Mouse (Mus musculus) kidney, postnatal 0 days (tissue): ENCODE measurements at regions not wholly inside any gene's neighbourhood (a gene's known extent, or its start where the extent isn't known, plus 50 kb on each side); places are given as distances from the start of the nearest gene placed in this dataset.
A peak's percentile ranks its signal among the peaks of the same experiment; 100 is the strongest.

Experiments
- ATAC-seq: fragments of 200-750 bp; cut with Nextera tagmentation; replicated peaks from 2 replicates; pipeline ENCODE4 v1.8.0; 2017; ENCODE audit warnings: low read depth, moderate number of reproducible peaks, moderate TSS enrichment, moderate library complexity; ENCODE audit not compliant: low FRiP score
- DNase-seq: peaks from one replicate; pipeline ENCODE4 v3.0.0-alpha.2; 2016; ENCODE audit warnings: low spot score
- H3K27ac ChIP-seq: fragments of 300-500 bp; sonication (generic); 2 replicates; pipeline ENCODE4 v1.5.1; 2014; ENCODE audit warnings: mild to moderate bottlenecking
- H3K27me3 ChIP-seq: fragments of 300-500 bp; sonication (generic); 2 replicates; pipeline ENCODE4 v1.6.1; 2014; ENCODE audit warnings: low read length, mixed read lengths; ENCODE audit not compliant: insufficient read depth
- H3K36me3 ChIP-seq: fragments of 300-500 bp; sonication (generic); 2 replicates; pipeline ENCODE4 v1.6.1; 2014; ENCODE audit warnings: low read length, mixed read lengths; ENCODE audit not compliant: insufficient read depth
- H3K4me1 ChIP-seq: fragments of 300-500 bp; sonication (generic); replicated peaks from 2 replicates; pipeline ENCODE4 v1.6.1; 2014; ENCODE audit warnings: antibody characterized with exemption, low read length, mixed read lengths; ENCODE audit not compliant: insufficient read depth
- H3K4me2 ChIP-seq: fragments of 300-500 bp; sonication (generic); 2 replicates; pipeline ENCODE4 v1.6.1; 2014; ENCODE audit warnings: mild to moderate bottlenecking, low read length, moderate library complexity, mixed read lengths
- H3K4me3 ChIP-seq: fragments of 300-500 bp; sonication (generic); replicated peaks from 2 replicates; pipeline ENCODE4 v1.5.1; 2014; ENCODE audit warnings: low read depth, low read length
- H3K9ac ChIP-seq: fragments of 300-500 bp; sonication (generic); 2 replicates; pipeline ENCODE4 v1.6.1; 2014; ENCODE audit warnings: low read depth, low read length
- H3K9me3 ChIP-seq: fragments of 300-500 bp; sonication (generic); replicated peaks from 2 replicates; pipeline ENCODE4 v1.6.1; 2016; ENCODE audit warnings: low read length, inconsistent platforms, mixed read lengths
- CTCF ChIP-seq: IDR thresholded peaks from 2 replicates; pipeline ENCODE4 v1.5.1; 2016; ENCODE audit warnings: antibody characterized with exemption, low read depth, mild to moderate bottlenecking, moderate library complexity
- WGBS: fragments of 180-500 bp; shearing (Covaris S2); extraction: QIAGEN DNeasy Blood & Tissue Kit; methylation state at CpG from one replicate; pipeline ENCODE4 v1.1.7; 2014; 5-methylcytosine and 5-hydroxymethylcytosine counted together

GRCm38 (mm10) chr3:153085096-153085788, 103.2 kb upstream of the St6galnac5 start:
- no peak; the same call in 1 of the 2 replicates for ATAC-seq
- H3K36me3 ChIP-seq: no peaks in the 10 kb centered on the region
- H3K27ac ChIP-seq: no peak overlapping the region
- peak; percentile 47 for DNase-seq
- no peaks in the 10 kb centered on the region for H3K4me1 ChIP-seq
- no peak for TF ChIP-seq CTCF
- H3K9ac ChIP-seq: no peak overlapping the region
- WGBS: 33% methylated on average over 17 of the region's 17 CpGs
- no peak overlapping the region for H3K4me2 ChIP-seq
- no peaks in the 10 kb centered on the region for H3K9me3 ChIP-seq
- no peak overlapping the region for H3K4me3 ChIP-seq
- H3K27me3 ChIP-seq: no peaks in the 10 kb centered on the region

- no peak overlapping the region for H3K4me2 ChIP-seq
- H3K27me3 ChIP-seq: no peaks in the 10 kb centered on the region
- H3K4me1 ChIP-seq: no peaks in the 10 kb centered on the region
- TF ChIP-seq CTCF: no peak
- ATAC-seq (no peak), DNase-seq (no peak)
- no peaks in the 10 kb centered on the region for H3K36me3 ChIP-seq
- H3K9me3 ChIP-seq: no peaks in the 10 kb centered on the region
- no peak overlapping the region for H3K4me3 ChIP-seq
- 64% methylated on average over 23 of the region's 23 CpGs for WGBS
- no peak overlapping the region for H3K27ac ChIP-seq
- no peak overlapping the region for H3K9ac ChIP-seq
Measured at GRCm38 (mm10) chr3:153084226-153085095, 102.4 kb upstream of the St6galnac5 start.

GRCm38 (mm10) chr3:153080371-153080770, 98.3 kb upstream of the St6galnac5 start:
- ATAC-seq: no peak

GRCm38 (mm10) chr3:153077846-153078703, 96.0 kb upstream of the St6galnac5 start:
- DNase-seq (no peak), ATAC-seq (no peak)
- H3K36me3 ChIP-seq: no peaks in the 10 kb centered on the region
- no peaks in the 10 kb centered on the region for H3K27me3 ChIP-seq
- H3K4me2 ChIP-seq: no peak overlapping the region
- no peak overlapping the region for H3K9ac ChIP-seq
- no peak overlapping the region for H3K4me3 ChIP-seq
- no peak overlapping the region for H3K27ac ChIP-seq
- no peaks in the 10 kb centered on the region for H3K4me1 ChIP-seq
- 64% methylated on average over 14 of the region's 14 CpGs for WGBS
- H3K9me3 ChIP-seq: no peaks in the 10 kb centered on the region
- TF ChIP-seq CTCF: no peak

More at GRCm38 (mm10) chr3:153080371-153080770, 98.3 kb upstream of the St6galnac5 start:
- H3K27ac ChIP-seq: no peak overlapping the region
- H3K9ac ChIP-seq: no peak overlapping the region
- H3K4me3 ChIP-seq: no peak overlapping the region
- H3K27me3 ChIP-seq: no peaks in the 10 kb centered on the region
- peak; percentile 28; the same call in 1 of the 2 replicates for TF ChIP-seq CTCF
- no peak for DNase-seq
- 67% methylated on average over 3 of the region's 3 CpGs for WGBS
- no peak overlapping the region for H3K4me2 ChIP-seq
- H3K4me1 ChIP-seq: no peaks in the 10 kb centered on the region
- H3K36me3 ChIP-seq: no peaks in the 10 kb centered on the region
- H3K9me3 ChIP-seq: no peaks in the 10 kb centered on the region

- Histone ChIP-seq H3K4me1 (no peaks in the 10 kb centered on the region), H3K9ac (no peak overlapping the region), H3K4me3 (no peak overlapping the region), H3K4me2 (no peak overlapping the region), H3K36me3 (no peaks in the 10 kb centered on the region), H3K27me3 (no peaks in the 10 kb centered on the region), H3K9me3 (no peaks in the 10 kb centered on the region), H3K27ac (no peak overlapping the region)
- 65% methylated on average over 10 of the region's 10 CpGs for WGBS
- TF ChIP-seq CTCF: no peak
- DNase-seq (no peak), ATAC-seq (no peak)
Measured at GRCm38 (mm10) chr3:153072200-153072919, 90.3 kb upstream of the St6galnac5 start.
